Mouse (Mus musculus) heart, embryonic 12.5 days (tissue): ENCODE measurements at regions not wholly inside any gene's neighbourhood (a gene's known extent, or its start where the extent isn't known, plus 50 kb on each side); places are given as distances from the start of the nearest gene placed in this dataset.

ENCODE experiments used
- ATAC-seq: fragments of 200-750 bp; cut with Nextera tagmentation; 2 replicates; pipeline ENCODE4 v1.8.0; 2017; ENCODE audit warnings: moderate TSS enrichment, moderate library complexity; ENCODE audit not compliant: insufficient number of reproducible peaks, low FRiP score
- H3K27ac ChIP-seq: fragments of 300-500 bp; sonication (generic); 2 replicates; pipeline ENCODE4 v1.5.1; 2016; ENCODE audit warnings: mild to moderate bottlenecking, moderate library complexity; ENCODE audit not compliant: poor library complexity, severe bottlenecking
- H3K27me3 ChIP-seq: fragments of 300-500 bp; sonication (generic); replicated peaks from 2 replicates; pipeline ENCODE4 v1.6.1; 2016; ENCODE audit warnings: mild to moderate bottlenecking, moderate library complexity
- H3K36me3 ChIP-seq: fragments of 300-500 bp; sonication (generic); 2 replicates; pipeline ENCODE4 v1.6.1; 2016; ENCODE audit warnings: mild to moderate bottlenecking, moderate library complexity
- H3K4me1 ChIP-seq: fragments of 300-500 bp; sonication (generic); replicated peaks from 2 replicates; pipeline ENCODE4 v1.6.1; 2016; ENCODE audit warnings: mild to moderate bottlenecking
- H3K4me2 ChIP-seq: fragments of 300-500 bp; sonication (generic); 2 replicates; pipeline ENCODE4 v1.6.1; 2016; ENCODE audit warnings: mild to moderate bottlenecking, moderate library complexity
- H3K4me3 ChIP-seq: fragments of 300-500 bp; sonication (generic); 2 replicates; pipeline ENCODE4 v1.5.1; 2016; ENCODE audit warnings: mild to moderate bottlenecking
- H3K9ac ChIP-seq: fragments of 300-500 bp; sonication (generic); 2 replicates; pipeline ENCODE4 v1.6.1; 2016; ENCODE audit warnings: mild to moderate bottlenecking, moderate library complexity
- H3K9me3 ChIP-seq: fragments of 300-500 bp; sonication (generic); replicated peaks from 2 replicates; pipeline ENCODE4 v1.6.1; 2016; ENCODE audit warnings: mild to moderate bottlenecking, moderate library complexity
- whole genome bisulfite sequencing: fragments of 180-500 bp; shearing (Covaris S2); methylation state at CpG from one replicate; pipeline ENCODE4 v1.1.7; 2016; 5-methylcytosine and 5-hydroxymethylcytosine counted together

GRCm38 (mm10) chr9:118405926-118406518 lies 72.0 kb upstream of the Eomes start:
- Histone ChIP-seq H3K36me3 (no peaks in the 10 kb centered on the region), H3K27me3 (no peaks in the 10 kb centered on the region), H3K4me1 (no peaks in the 10 kb centered on the region), H3K4me3 (no peak overlapping the region), H3K27ac (no peak overlapping the region), H3K9ac (no peak overlapping the region), H3K4me2 (no peak overlapping the region), H3K9me3 (no peaks in the 10 kb centered on the region)
- WGBS = 63% methylated on average over 9 of the region's 9 CpGs
- ATAC-seq = no peak

GRCm38 (mm10) chr9:118416032-118416431 lies 62.0 kb upstream of the Eomes start:
- H3K4me2 ChIP-seq = no peak overlapping the region
- H3K36me3 ChIP-seq = no peaks in the 10 kb centered on the region
- H3K4me1 ChIP-seq = no peaks in the 10 kb centered on the region
- ATAC-seq = no peak
- H3K9ac ChIP-seq = no peak overlapping the region
- no peak overlapping the region for H3K4me3 ChIP-seq
- 34% methylated on average over 4 of the region's 4 CpGs for WGBS
- no peak overlapping the region for H3K27ac ChIP-seq
- no peaks in the 10 kb centered on the region for H3K9me3 ChIP-seq
- H3K27me3 ChIP-seq = no peaks in the 10 kb centered on the region

GRCm38 (mm10) chr9:118416475-118416874 lies 61.5 kb upstream of the Eomes start:
- Histone ChIP-seq H3K27me3 (no peaks in the 10 kb centered on the region), H3K4me3 (no peak overlapping the region), H3K9me3 (no peaks in the 10 kb centered on the region), H3K36me3 (no peaks in the 10 kb centered on the region), H3K27ac (no peak overlapping the region), H3K4me1 (no peaks in the 10 kb centered on the region), H3K9ac (no peak overlapping the region), H3K4me2 (no peak overlapping the region)
- no peak for ATAC-seq
- WGBS = 68% methylated on average over 6 of the region's 6 CpGs

- no peak overlapping the region for H3K27ac ChIP-seq
- H3K4me3 ChIP-seq = no peak overlapping the region
- H3K4me2 ChIP-seq = no peak overlapping the region
- ATAC-seq = no peak
- H3K27me3 ChIP-seq = no peaks in the 10 kb centered on the region
- WGBS = 78% methylated on average over 6 of the region's 6 CpGs
- no peaks in the 10 kb centered on the region for H3K36me3 ChIP-seq
- H3K9me3 ChIP-seq = no peaks in the 10 kb centered on the region
- H3K9ac ChIP-seq = no peak overlapping the region
- no peaks in the 10 kb centered on the region for H3K4me1 ChIP-seq
Observed at GRCm38 (mm10) chr9:118424344-118424743, 53.7 kb upstream of the Eomes start.
